ENCODE assay signal across 8 mouse cellular contexts in the genomic region with DNA sequence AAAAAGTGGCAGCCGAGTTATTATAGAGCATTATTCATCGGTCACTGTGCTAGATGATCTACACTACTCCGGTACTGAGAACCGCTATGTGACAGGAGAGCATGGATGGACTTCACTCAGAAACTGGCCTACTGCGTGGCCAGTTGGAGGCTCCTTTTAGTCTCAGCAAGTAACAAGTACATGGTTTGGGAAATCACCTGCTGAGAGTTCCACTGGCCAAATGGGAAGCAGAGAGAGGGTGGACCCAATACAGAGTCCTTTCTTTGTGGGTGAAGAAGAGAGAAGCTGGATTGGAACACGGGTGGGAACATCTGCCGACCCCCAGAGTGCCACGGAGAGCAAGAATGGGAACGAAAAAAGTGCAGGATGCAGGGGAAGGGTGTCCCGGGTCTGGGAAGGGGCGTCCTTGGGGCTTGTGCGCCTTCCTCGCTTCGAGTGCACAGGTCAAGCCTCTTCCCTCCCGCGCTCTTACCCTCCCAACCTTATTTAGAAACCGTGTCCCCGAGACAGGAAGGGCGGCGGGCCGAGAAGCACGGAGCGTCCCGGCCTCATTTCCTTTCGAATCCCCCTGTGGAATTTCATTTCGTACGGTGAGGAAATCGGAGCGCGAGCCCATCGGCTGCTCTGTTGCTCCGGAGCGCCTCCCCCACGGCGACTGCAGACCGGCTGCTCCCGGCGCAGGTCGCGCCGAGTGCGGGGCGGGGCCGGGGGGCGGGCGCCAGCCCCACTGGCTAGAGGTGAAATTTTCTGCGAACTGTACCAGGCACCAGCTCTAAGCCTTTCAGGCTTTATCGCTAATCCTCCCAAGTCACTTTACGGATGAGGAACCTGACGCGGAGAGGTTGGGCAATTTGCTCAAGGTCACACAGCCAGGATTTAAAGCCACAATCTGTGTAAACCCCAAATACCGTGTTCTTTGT. TPM values are rescaled to one million over a fixed set of nuclear protein-coding genes. Genes with fewer than 3 reads are reported as not detected.
A peak's percentile ranks its signal among the peaks of the same experiment; 100 is the strongest.
DNase-seq lines count a peak whose midpoint lies in the region; ATAC-seq lines count a peak whose summit lies in the region.

No protein-coding gene starts in this region.

- H3K27me3 ChIP-seq in embryonic facial prominence, embryonic 14.5 days (replicated peaks; ENCODE audit: control insufficient read depth, insufficient read depth, low read length): no peaks in the 10 kb centered on the region
- H3K27me3 ChIP-seq in heart, embryonic 12.5 days (replicated peaks): no peaks in the 10 kb centered on the region
- no peaks in the 10 kb centered on the region for H3K27me3 ChIP-seq in kidney, embryonic 15.5 days
- H3K27me3 ChIP-seq in liver, embryonic 12.5 days (replicated peaks): peaks cover 53% of the 10 kb centered on the region
- H3K27me3 ChIP-seq in stomach, embryonic 14.5 days (ENCODE audit: control insufficient read depth, insufficient read depth, low read length): no peaks in the 10 kb centered on the region

- peak overlapping the region; percentile 85 for H3K4me3 ChIP-seq in embryonic facial prominence, embryonic 14.5 days (ENCODE audit: low read depth, low read length)
- H3K4me3 ChIP-seq in heart, embryonic 12.5 days: peak overlapping the region; percentile 88
- H3K4me3 ChIP-seq in kidney, embryonic 15.5 days (replicated peaks): peak overlapping the region; percentile 72
- peak overlapping the region; percentile 69 for H3K4me3 ChIP-seq in liver, embryonic 12.5 days
- peak overlapping the region; percentile 91 for H3K4me3 ChIP-seq in stomach, embryonic 14.5 days (ENCODE audit: low read depth, low read length)

- peaks cover 14% of the 10 kb centered on the region for H3K36me3 ChIP-seq in embryonic facial prominence, embryonic 14.5 days (ENCODE audit: control insufficient read depth, insufficient read depth, low read length)
- peaks cover 14% of the 10 kb centered on the region for H3K36me3 ChIP-seq in heart, embryonic 12.5 days
- H3K36me3 ChIP-seq in kidney, embryonic 15.5 days: peaks cover 15% of the 10 kb centered on the region
- H3K36me3 ChIP-seq in liver, embryonic 12.5 days: peaks cover 12% of the 10 kb centered on the region; the same call in 1 of the 2 replicates
- peaks cover 13% of the 10 kb centered on the region; the same call in 1 of the 2 replicates for H3K36me3 ChIP-seq in stomach, embryonic 14.5 days (ENCODE audit: control insufficient read depth, insufficient read depth, low read length)

- peak overlapping the region; percentile 74 for H3K27ac ChIP-seq in embryonic facial prominence, embryonic 14.5 days (replicated peaks; ENCODE audit: low read depth, low read length)
- H3K27ac ChIP-seq in heart, embryonic 12.5 days (ENCODE audit: poor library complexity, severe bottlenecking): peak overlapping the region; percentile 81
- peak overlapping the region; percentile 98 for H3K27ac ChIP-seq in kidney, embryonic 15.5 days
- H3K27ac ChIP-seq in liver, embryonic 12.5 days: peak overlapping the region; percentile 69
- peak overlapping the region; percentile 88 for H3K27ac ChIP-seq in stomach, embryonic 14.5 days (ENCODE audit: low read length)

- H3K4me2 ChIP-seq in embryonic facial prominence, embryonic 14.5 days (ENCODE audit: low read depth, low read length): peak overlapping the region; percentile 99
- peak overlapping the region; percentile 93 for H3K4me2 ChIP-seq in heart, embryonic 12.5 days
- H3K4me2 ChIP-seq in kidney, embryonic 15.5 days: peak overlapping the region; percentile 88
- H3K4me2 ChIP-seq in liver, embryonic 12.5 days: peak overlapping the region; percentile 95
- peak overlapping the region; percentile 92 for H3K4me2 ChIP-seq in stomach, embryonic 14.5 days (replicated peaks; ENCODE audit: low read depth, low read length)

- peak; percentile 85 for ATAC-seq in embryonic facial prominence, embryonic 14.5 days (ENCODE audit: low read depth)
- peak; percentile 88 for ATAC-seq in heart, embryonic 12.5 days (ENCODE audit: insufficient number of reproducible peaks, low FRiP score)
- peak; percentile 88 for ATAC-seq in kidney, embryonic 15.5 days (replicated peaks; ENCODE audit: low FRiP score)
- ATAC-seq in liver, embryonic 12.5 days: peak; percentile 71
- peak; percentile 85 for ATAC-seq in stomach, embryonic 14.5 days (ENCODE audit: insufficient number of reproducible peaks, insufficient read depth, low FRiP score, low read depth)

- 4% methylated on average over 50 of the region's 52 CpGs for WGBS in embryonic facial prominence, embryonic 14.5 days
- WGBS in heart, embryonic 12.5 days: 3% methylated on average over 52 of the region's 52 CpGs
- WGBS in kidney, embryonic 15.5 days: 3% methylated on average over 52 of the region's 52 CpGs
- WGBS in liver, embryonic 12.5 days (ENCODE audit: insufficient replicate concordance): 7% methylated on average over 52 of the region's 52 CpGs
- 3% methylated on average over 52 of the region's 52 CpGs for WGBS in stomach, embryonic 14.5 days

- H3K9me3 ChIP-seq in embryonic facial prominence, embryonic 14.5 days (ENCODE audit: control insufficient read depth, low read length): no peaks in the 10 kb centered on the region
- no peaks in the 10 kb centered on the region for H3K9me3 ChIP-seq in heart, embryonic 12.5 days (replicated peaks)
- no peaks in the 10 kb centered on the region for H3K9me3 ChIP-seq in kidney, embryonic 15.5 days (replicated peaks)
- no peaks in the 10 kb centered on the region for H3K9me3 ChIP-seq in liver, embryonic 12.5 days (replicated peaks)
- H3K9me3 ChIP-seq in stomach, embryonic 14.5 days (ENCODE audit: control insufficient read depth, low read depth, low read length): no peaks in the 10 kb centered on the region

- peak overlapping the region; percentile 85 for H3K9ac ChIP-seq in embryonic facial prominence, embryonic 14.5 days (ENCODE audit: low read depth, low read length)
- peak overlapping the region; percentile 70 for H3K9ac ChIP-seq in heart, embryonic 12.5 days
- H3K9ac ChIP-seq in kidney, embryonic 15.5 days: peak overlapping the region; percentile 59
- peak overlapping the region; percentile 57 for H3K9ac ChIP-seq in liver, embryonic 12.5 days
- peak overlapping the region; percentile 39 for H3K9ac ChIP-seq in stomach, embryonic 14.5 days (replicated peaks; ENCODE audit: low read depth, low read length)

- DNase-seq in CD4-positive helper T cell, adult 2 months (ENCODE audit: low read depth, low spot score): peak; percentile 47
- DNase-seq in adrenal gland, postnatal 36 days: peak; percentile 83 to 91
- peak; percentile 87 for DNase-seq in embryonic facial prominence, embryonic 14.5 days (ENCODE audit: low spot score)
- peak; percentile 44 for DNase-seq in naive thymus-derived CD4-positive, alpha-beta T cell, adult 2 months (ENCODE audit: low read depth)

- no peaks in the 10 kb centered on the region for H3K4me1 ChIP-seq in embryonic facial prominence, embryonic 14.5 days (ENCODE audit: control insufficient read depth, insufficient read depth, low read length)
- peaks cover 9% of the 10 kb centered on the region; the same call in 1 of the 2 replicates for H3K4me1 ChIP-seq in heart, embryonic 12.5 days (replicated peaks)
- peaks cover 50% of the 10 kb centered on the region for H3K4me1 ChIP-seq in kidney, embryonic 15.5 days
- H3K4me1 ChIP-seq in liver, embryonic 12.5 days: peaks cover 23% of the 10 kb centered on the region
- H3K4me1 ChIP-seq in stomach, embryonic 14.5 days (ENCODE audit: control insufficient read depth, insufficient read depth, low read length): peaks cover 23% of the 10 kb centered on the region

RNA-seq across cellular contexts. Expression of a gene that starts 0.7 kb away (rescaled TPM):
- total RNA-seq in adrenal gland, postnatal 36 days (2021): 100 to 1,000 TPM in 1 of 2 experiments, 10 to 100 TPM in 1; 85.2 to 126 TPM
- polyA plus RNA-seq in embryonic facial prominence, embryonic 14.5 days (2014; fragmentation: Nextera tagmentation; extraction: Ambion mirVana): 18.8 and 21.4 TPM in 2 replicates
- polyA plus RNA-seq in heart, embryonic 12.5 days (2016; fragmentation: Nextera tagmentation; extraction: Ambion mirVana): 30.2 and 31.2 TPM in 2 replicates
- 33.7 and 34.0 TPM in 2 replicates for polyA plus RNA-seq in kidney, embryonic 15.5 days (2015; fragmentation: Nextera tagmentation; extraction: Ambion mirVana)
- 16.0 and 16.7 TPM in 2 replicates for polyA plus RNA-seq in liver, embryonic 12.5 days (2016; fragmentation: Nextera tagmentation; extraction: Ambion mirVana)
- polyA plus RNA-seq in stomach, embryonic 14.5 days (2014; fragmentation: Nextera tagmentation; extraction: Ambion mirVana): 33.5 and 35.7 TPM in 2 replicates

RNA-seq across cellular contexts. Expression of a gene that starts 0.8 kb away (rescaled TPM):
- 10 to 100 TPM; 41.2 to 43.4 TPM for total RNA-seq in adrenal gland, postnatal 36 days (2021)
- polyA plus RNA-seq in embryonic facial prominence, embryonic 14.5 days (2014; fragmentation: Nextera tagmentation; extraction: Ambion mirVana): 20.2 and 21.8 TPM in 2 replicates
- polyA plus RNA-seq in heart, embryonic 12.5 days (2016; fragmentation: Nextera tagmentation; extraction: Ambion mirVana): 10.5 and 11.0 TPM in 2 replicates
- polyA plus RNA-seq in kidney, embryonic 15.5 days (2015; fragmentation: Nextera tagmentation; extraction: Ambion mirVana): 27.1 and 27.5 TPM in 2 replicates
- 3.5 and 4.5 TPM in 2 replicates for polyA plus RNA-seq in liver, embryonic 12.5 days (2016; fragmentation: Nextera tagmentation; extraction: Ambion mirVana)
- polyA plus RNA-seq in stomach, embryonic 14.5 days (2014; fragmentation: Nextera tagmentation; extraction: Ambion mirVana): 24.2 and 24.8 TPM in 2 replicates

Comparison
In these comparisons a context has a peak if more than half of its experiments do, and no peak if none do; other contexts are left out.
1. Peak in every context shown above with its lines: DNase-seq, ATAC-seq, H3K4me3 ChIP-seq and H3K27ac ChIP-seq.